Mouse (Mus musculus) hindbrain, embryonic 11.5 days (tissue): ENCODE measurements around the gene Il1rapl1. TPM values are rescaled to one million over a fixed set of nuclear protein-coding genes. Genes with fewer than 3 reads are reported as not detected.
A peak's percentile ranks its signal among the peaks of the same experiment; 100 is the strongest.
"Not testable (repeated sequence)": the region's sequence is repeated elsewhere in the genome, so short reads cannot be mapped to it uniquely, and the experiment has no call there.

Experiments used
- ATAC-seq: fragments of 200-750 bp; cut with Nextera tagmentation; 2 replicates; pipeline ENCODE4 v1.8.0; 2017; ENCODE audit warnings: mild to moderate bottlenecking, moderate TSS enrichment, moderate library complexity; ENCODE audit not compliant: low FRiP score
- DNase-seq: peaks from one replicate; pipeline ENCODE4 v3.0.0-alpha.2; 2015; ENCODE audit warnings: low spot score
- H3K27ac ChIP-seq: fragments of 300-500 bp; sonication (generic); 2 replicates; pipeline ENCODE4 v1.5.1; 2014; ENCODE audit warnings: mild to moderate bottlenecking, low read depth, low read length
- H3K27me3 ChIP-seq: fragments of 300-500 bp; sonication (generic); 2 replicates; pipeline ENCODE4 v1.6.1; 2014; ENCODE audit warnings: mild to moderate bottlenecking, low read length, moderate library complexity, mixed read lengths; ENCODE audit not compliant: control insufficient read depth, insufficient read depth
- H3K36me3 ChIP-seq: fragments of 300-500 bp; sonication (generic); 2 replicates; pipeline ENCODE4 v1.6.1; 2014; ENCODE audit warnings: mild to moderate bottlenecking, low read length, moderate library complexity, mixed read lengths; ENCODE audit not compliant: control insufficient read depth, insufficient read depth
- H3K4me1 ChIP-seq: fragments of 300-500 bp; sonication (generic); replicated peaks from 2 replicates; pipeline ENCODE4 v1.6.1; 2014; ENCODE audit warnings: low read length, mixed read lengths; ENCODE audit not compliant: control insufficient read depth, insufficient read depth
- H3K4me2 ChIP-seq: fragments of 300-500 bp; sonication (generic); replicated peaks from 2 replicates; pipeline ENCODE4 v1.6.1; 2014; ENCODE audit warnings: mild to moderate bottlenecking, low read depth, low read length
- H3K4me3 ChIP-seq: fragments of 300-500 bp; sonication (generic); 2 replicates; pipeline ENCODE4 v1.5.1; 2014; ENCODE audit warnings: low read depth, low read length
- H3K9ac ChIP-seq: fragments of 300-500 bp; sonication (generic); 2 replicates; pipeline ENCODE4 v1.6.1; 2014; ENCODE audit warnings: low read depth, low read length
- H3K9me3 ChIP-seq: fragments of 300-500 bp; sonication (generic); 2 replicates; pipeline ENCODE4 v1.6.1; 2016; ENCODE audit warnings: low read length; ENCODE audit not compliant: control insufficient read depth
- WGBS: fragments of 180-500 bp; shearing (Covaris S2); extraction: QIAGEN DNeasy Blood & Tissue Kit; methylation state at CpG from one replicate; pipeline ENCODE4 v1.1.7; 2014; 5-methylcytosine and 5-hydroxymethylcytosine counted together
- polyA plus RNA-seq: library from polyadenylated mRNA; unstranded; fragments of >200 nt; fragmentation: Nextera tagmentation; extraction: Ambion mirVana; gene quantifications from 2 replicates; pipeline ENCODE4 v1.2.1, GENCODE M21; 2014

The Il1rapl1 gene
- polyA plus RNA-seq, 1 experiment from 2014 or later: 1.7 TPM

GRCm38 (mm10) chrX:87483416-87483815, 632.0 kb downstream of the Il1rapl1 start:
- ATAC-seq (no peak), DNase-seq (no peak)
- Histone ChIP-seq H3K9me3 (no peaks in the 10 kb centered on the region), H3K27ac (no peak overlapping the region), H3K4me2 (no peak overlapping the region), H3K4me3 (no peak overlapping the region), H3K9ac (no peak overlapping the region), H3K27me3 (no peaks in the 10 kb centered on the region), H3K36me3 (no peaks in the 10 kb centered on the region), H3K4me1 (no peaks in the 10 kb centered on the region)
- WGBS: 88% methylated on average over 1 of the region's 1 CpGs

DNA sequence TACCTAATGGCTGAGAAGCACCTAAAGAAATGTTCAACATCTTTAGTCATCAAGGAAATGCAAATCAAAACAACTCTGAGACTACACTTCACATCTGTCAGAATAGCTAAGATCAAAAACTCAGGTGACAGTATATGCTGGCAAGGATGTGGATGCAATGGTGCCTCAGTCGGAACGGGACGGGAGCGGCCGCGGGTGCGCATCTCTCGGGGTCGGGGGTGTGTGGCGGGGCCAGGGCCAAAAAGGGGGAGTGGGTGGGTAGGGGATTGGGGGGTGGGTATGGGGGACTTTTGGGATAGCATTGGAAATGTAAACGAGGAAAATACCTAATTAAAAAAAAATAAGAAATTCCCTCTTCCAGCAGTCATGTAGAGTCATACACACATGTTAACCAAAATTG, 877.3 kb downstream of the Il1rapl1 start:
- 68% methylated on average over 11 of the region's 11 CpGs for WGBS
- not testable (repeated sequence) for H3K4me1 ChIP-seq, ATAC-seq, H3K4me2 ChIP-seq, H3K36me3 ChIP-seq, H3K9me3 ChIP-seq, H3K27me3 ChIP-seq, H3K27ac ChIP-seq, H3K9ac ChIP-seq, H3K4me3 ChIP-seq
- peak; percentile 100 for DNase-seq

DNA sequence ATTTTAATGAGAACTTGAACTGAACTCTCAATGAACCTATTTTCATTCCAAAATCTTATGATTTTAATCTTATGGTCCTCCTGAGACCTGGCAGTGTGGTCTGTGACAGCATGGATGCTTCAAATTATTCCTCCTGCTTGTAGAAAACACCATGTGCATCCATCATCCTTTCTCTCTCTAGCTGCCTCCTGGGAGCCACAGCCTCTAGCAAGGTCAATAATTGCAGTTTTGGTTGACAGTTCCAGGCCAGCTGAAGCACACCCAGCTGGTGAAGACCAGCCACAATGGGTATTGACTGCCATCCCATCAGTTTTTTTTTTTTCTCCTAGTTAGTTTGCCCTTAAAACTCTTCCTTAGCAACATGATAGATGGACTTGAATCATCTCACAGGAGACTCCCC, 890.2 kb downstream of the Il1rapl1 start:
- no peaks in the 10 kb centered on the region for H3K36me3 ChIP-seq
- no peak overlapping the region for H3K4me2 ChIP-seq
- ATAC-seq (peak; percentile 75), DNase-seq (peak; percentile 14)
- no peak overlapping the region for H3K4me3 ChIP-seq
- no peak overlapping the region for H3K9ac ChIP-seq
- H3K4me1 ChIP-seq: no peaks in the 10 kb centered on the region
- no peak overlapping the region for H3K27ac ChIP-seq
- H3K9me3 ChIP-seq: no peaks in the 10 kb centered on the region
- H3K27me3 ChIP-seq: no peaks in the 10 kb centered on the region

DNA sequence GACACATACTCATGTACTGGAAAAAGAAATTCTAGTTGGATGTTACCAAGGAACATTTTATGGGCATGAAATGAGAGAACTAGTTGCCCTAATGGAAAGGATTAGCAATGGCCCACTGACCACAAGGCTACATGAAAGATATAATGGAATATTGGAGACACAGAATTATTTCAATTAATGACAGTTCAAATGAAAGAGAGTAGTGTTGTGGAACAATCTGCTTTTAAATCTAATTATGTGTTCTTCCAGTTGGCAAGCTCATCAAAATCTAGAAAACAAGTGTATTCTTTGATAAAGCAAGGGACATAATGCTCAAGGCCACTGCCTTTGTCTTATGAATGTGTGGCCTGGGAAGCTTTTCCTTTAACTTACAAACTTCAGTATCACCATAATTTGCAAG, 1113.1 kb downstream of the Il1rapl1 start:
- ATAC-seq: no peak
- no peak overlapping the region for H3K4me3 ChIP-seq
- H3K4me2 ChIP-seq: no peak overlapping the region
- no peaks in the 10 kb centered on the region for H3K27me3 ChIP-seq
- H3K36me3 ChIP-seq: no peaks in the 10 kb centered on the region
- no peak overlapping the region for H3K9ac ChIP-seq
- no peaks in the 10 kb centered on the region for H3K4me1 ChIP-seq
- no peak for DNase-seq
- no peaks in the 10 kb centered on the region for H3K9me3 ChIP-seq
- H3K27ac ChIP-seq: no peak overlapping the region

GRCm38 (mm10) chrX:86955126-86955525, 1160.3 kb downstream of the Il1rapl1 start:
- DNase-seq (no peak), ATAC-seq (no peak)
- no peak overlapping the region for H3K9ac ChIP-seq
- H3K4me3 ChIP-seq: no peak overlapping the region
- no peak overlapping the region for H3K27ac ChIP-seq
- no peaks in the 10 kb centered on the region for H3K9me3 ChIP-seq
- H3K4me1 ChIP-seq: no peaks in the 10 kb centered on the region
- no peak overlapping the region for H3K4me2 ChIP-seq
- no peaks in the 10 kb centered on the region for H3K27me3 ChIP-seq
- H3K36me3 ChIP-seq: no peaks in the 10 kb centered on the region
- 63% methylated on average over 1 of the region's 1 CpGs for WGBS

DNA sequence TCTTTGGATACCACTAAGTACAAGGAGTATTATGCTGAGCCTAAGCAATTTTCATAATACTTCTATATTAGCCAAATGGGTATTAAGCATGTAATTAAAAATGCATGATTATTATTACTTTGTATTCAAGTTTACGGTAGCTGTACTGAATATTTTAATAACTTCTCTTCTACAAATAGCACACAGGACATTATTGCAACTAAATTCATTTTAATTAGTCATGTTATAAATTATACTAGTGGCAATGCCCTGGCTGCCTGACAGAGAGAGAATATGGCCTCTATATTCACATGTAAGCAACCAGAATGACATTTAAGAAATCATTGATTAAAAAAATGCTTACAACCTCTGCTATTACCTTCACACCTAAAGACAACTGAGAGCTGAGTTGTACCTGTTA, 1160.8 kb downstream of the Il1rapl1 start:
- no peak for DNase-seq
- Histone ChIP-seq H3K27ac (no peak overlapping the region), H3K4me2 (no peak overlapping the region), H3K36me3 (no peaks in the 10 kb centered on the region), H3K9ac (no peak overlapping the region), H3K4me1 (no peaks in the 10 kb centered on the region), H3K27me3 (no peaks in the 10 kb centered on the region), H3K9me3 (no peaks in the 10 kb centered on the region), H3K4me3 (no peak overlapping the region)
- 85% methylated on average over 1 of the region's 1 CpGs for WGBS
- ATAC-seq: no peak

DNA sequence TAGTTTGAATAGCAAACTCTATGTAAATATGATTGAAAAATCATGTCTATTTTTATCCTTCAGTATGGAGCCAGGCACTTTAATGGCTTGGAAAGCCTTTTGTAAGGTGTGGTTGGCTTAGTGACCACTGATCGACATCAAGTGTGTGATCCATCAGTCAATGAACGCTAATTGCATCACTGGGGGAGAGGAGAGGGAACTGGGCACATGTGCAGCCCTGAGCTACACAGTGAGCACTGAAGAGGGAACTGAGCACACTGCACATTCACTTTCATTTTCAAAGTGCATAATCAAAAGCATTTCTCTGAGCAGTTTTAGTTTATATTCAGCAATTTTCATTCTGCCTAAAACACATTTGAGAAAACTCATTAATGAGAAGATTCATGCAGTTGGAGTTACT, 1164.5 kb downstream of the Il1rapl1 start:
- Histone ChIP-seq H3K4me2 (no peak overlapping the region), H3K27ac (no peak overlapping the region), H3K36me3 (no peaks in the 10 kb centered on the region), H3K27me3 (no peaks in the 10 kb centered on the region), H3K9me3 (no peaks in the 10 kb centered on the region), H3K9ac (no peak overlapping the region), H3K4me3 (no peak overlapping the region), H3K4me1 (no peaks in the 10 kb centered on the region)
- no peak for ATAC-seq
- WGBS: 65% methylated on average over 2 of the region's 2 CpGs
- no peak for DNase-seq

DNA sequence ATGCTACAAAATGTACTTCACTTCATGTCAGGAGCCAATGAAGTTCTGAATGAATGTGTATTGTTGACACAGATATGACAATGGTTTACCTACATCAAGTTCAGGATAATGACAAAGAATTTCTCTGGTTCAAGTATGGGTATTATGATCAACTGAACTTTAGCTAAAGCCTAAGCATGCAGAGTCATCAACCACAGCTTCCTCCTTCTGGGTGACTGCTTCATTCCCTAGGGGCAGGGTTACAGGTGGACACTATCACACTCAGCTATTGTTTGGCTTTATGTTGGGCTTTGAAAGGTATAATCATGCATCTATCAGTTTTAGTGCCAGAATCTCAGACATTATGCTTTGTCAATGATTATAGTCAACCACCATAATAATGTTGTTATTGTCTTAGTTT, 1166.3 kb downstream of the Il1rapl1 start:
- Histone ChIP-seq H3K4me3 (no peak overlapping the region), H3K9ac (no peak overlapping the region), H3K4me2 (no peak overlapping the region), H3K36me3 (no peaks in the 10 kb centered on the region), H3K4me1 (no peaks in the 10 kb centered on the region), H3K9me3 (no peaks in the 10 kb centered on the region), H3K27ac (no peak overlapping the region), H3K27me3 (no peaks in the 10 kb centered on the region)
- ATAC-seq (no peak), DNase-seq (no peak)

- Histone ChIP-seq H3K4me2 (no peak overlapping the region), H3K4me1 (no peaks in the 10 kb centered on the region), H3K4me3 (no peak overlapping the region), H3K27me3 (no peaks in the 10 kb centered on the region), H3K9ac (no peak overlapping the region), H3K27ac (no peak overlapping the region), H3K9me3 (no peaks in the 10 kb centered on the region), H3K36me3 (no peaks in the 10 kb centered on the region)
- DNase-seq (no peak), ATAC-seq (no peak)
- WGBS: 85% methylated on average over 2 of the region's 2 CpGs
Observed at GRCm38 (mm10) chrX:86854835-86855234, 1260.6 kb downstream of the Il1rapl1 start.
